Comparison of ENCODE assay signal across 8 mouse cellular contexts in genomic region chr6:140732971-140733640, GRCm38 (mm10). TPM values are rescaled to one million over a fixed set of nuclear protein-coding genes. Genes with fewer than 3 reads are reported as not detected.
DNase-seq lines count a peak whose midpoint lies in the region; ATAC-seq and TF ChIP-seq lines count a peak whose summit lies in the region.

No protein-coding gene starts in this region.

- H3K27me3 ChIP-seq in heart, adult 2 months (ENCODE audit: control insufficient read depth, insufficient read depth, low read length): no peaks in the 10 kb centered on the region
- no peaks in the 10 kb centered on the region for H3K27me3 ChIP-seq in liver, embryonic 13.5 days

- no peak for TF ChIP-seq EP300 in heart, adult 2 months (IDR thresholded peaks at IDR 0.05; ENCODE audit: insufficient read depth, low read depth, low read length)

- H3K4me2 ChIP-seq in liver, embryonic 13.5 days: peak overlapping the region; percentile 37

- WGBS in heart, adult 2 months: 38% methylated on average over 10 of the region's 10 CpGs
- whole genome bisulfite sequencing in liver, embryonic 13.5 days (ENCODE audit: insufficient replicate concordance): 30% methylated on average over 10 of the region's 10 CpGs

- no peaks in the 10 kb centered on the region for H3K4me1 ChIP-seq in heart, adult 2 months (ENCODE audit: control insufficient read depth, insufficient read depth, low read length)
- no peaks in the 10 kb centered on the region for H3K4me1 ChIP-seq in liver, embryonic 13.5 days (replicated peaks)

- H3K4me3 ChIP-seq in heart, adult 2 months: peak overlapping the region; percentile 31
- no peak overlapping the region for H3K4me3 ChIP-seq in liver, embryonic 13.5 days (replicated peaks)

- H3K79me2 ChIP-seq in heart, adult 2 months (replicated peaks; ENCODE audit: control insufficient read depth, insufficient read depth, low read length): no peaks in the 10 kb centered on the region

- ATAC-seq in liver, embryonic 13.5 days (ENCODE audit: low read depth): no peak

- no peak for TF ChIP-seq CTCF in heart, adult 2 months (IDR thresholded peaks at IDR 0.05)

- H3K36me3 ChIP-seq in heart, adult 2 months (ENCODE audit: control insufficient read depth, insufficient read depth, low read length): no peaks in the 10 kb centered on the region
- H3K36me3 ChIP-seq in liver, embryonic 13.5 days: no peaks in the 10 kb centered on the region

- H3K27ac ChIP-seq in heart, adult 2 months: no peak overlapping the region
- H3K27ac ChIP-seq in liver, embryonic 13.5 days: no peak overlapping the region

- no peak for DNase-seq in heart, adult 2 months
- no peak for DNase-seq in heart, postnatal 10 days
- DNase-seq in right cerebral cortex, postnatal 14 days: peak; percentile 22
- DNase-seq in right cerebral cortex, postnatal 25 days: no peak
- no peak for DNase-seq in liver, embryonic 13.5 days
- no peak for DNase-seq in frontal cortex, adult 2 months (ENCODE audit: extremely low spot score in 1 of 2, low spot score in 1 of 2)
- DNase-seq in lung, postnatal 4 days: no peak
- no peak for DNase-seq in adrenal gland, adult 18-20 months (ENCODE audit: low spot score in 2 of 2)

- no peak for TF ChIP-seq POLR2A in heart, adult 2 months (IDR thresholded peaks at IDR 0.05; ENCODE audit: insufficient read depth, low read depth, low read length)

- 0 out of 2 replicates have a peak, but pooled peaks cover 5% of the 10 kb centered on the region for H3K9me3 ChIP-seq in liver, embryonic 13.5 days (replicated peaks)

- intact Hi-C loops in heart, adult 2 months (cut with DNase I): no loop called here
- intact Hi-C loops in heart, postnatal 10 days (cut with DNase I): no loop called here

- no peak overlapping the region for H3K9ac ChIP-seq in heart, adult 2 months (ENCODE audit: low read depth, low read length)
- no peak overlapping the region for H3K9ac ChIP-seq in liver, embryonic 13.5 days

RNA-seq across cellular contexts. Expression of gene Gm11077, which starts 4.0 kb away (rescaled TPM):
- total RNA-seq in heart, adult 2 months (2021): not detected
- polyA plus RNA-seq in heart, adult 2 months (2012; rRNA removed): not detected in 2 replicates
- total RNA-seq in heart, postnatal 10 days (2021): not detected
- polyA plus RNA-seq in liver, embryonic 13.5 days (2015; fragmentation: Nextera tagmentation; extraction: Ambion mirVana): not detected in 2 replicates
- not detected in 2 replicates for polyA plus RNA-seq in frontal cortex, adult 2 months (2012; rRNA removed)
- total RNA-seq in adrenal gland, adult 18-20 months (2021): not detected
